Mouse (Mus musculus): ENCODE results near the gene Polr2f. TPM values are rescaled to one million over a fixed set of nuclear protein-coding genes. Genes with fewer than 3 reads are reported as not detected.
A peak's percentile ranks its signal among the peaks of the same experiment; 100 is the strongest.

Gene Polr2f
- polyA plus RNA-seq, 1 experiment, result 134 TPM

DNA sequence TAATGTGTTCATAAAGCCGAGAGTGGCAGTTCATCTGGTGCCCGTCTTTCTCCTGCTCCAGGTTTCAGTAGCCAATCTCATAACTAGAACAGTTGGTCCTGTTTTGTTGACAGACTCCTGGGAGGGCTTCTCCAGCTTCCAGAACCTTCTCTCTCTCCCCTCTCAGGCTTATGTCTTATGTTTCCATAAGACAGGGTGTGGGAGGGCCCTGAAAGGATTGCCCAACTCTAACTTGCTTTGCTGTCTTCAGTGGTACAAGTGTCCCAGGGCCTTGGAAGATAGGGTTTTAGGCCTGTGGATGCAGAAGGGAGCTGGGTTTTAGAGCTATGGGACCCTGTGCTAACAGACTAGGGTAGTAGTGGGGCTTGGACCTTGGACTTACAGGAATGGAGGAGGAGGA is 30.3 kb upstream of the Polr2f start:
- H3K4me1 ChIP-seq (ENCODE audit: control insufficient read depth, insufficient read depth, low read length), result no peaks in the 10 kb centered on the region
- TF ChIP-seq CTCF (IDR thresholded peaks at IDR 0.05; ENCODE audit: extremely low read depth, insufficient read depth, low read length) (no peak), POLR2A (IDR thresholded peaks at IDR 0.05; ENCODE audit: extremely low read depth, insufficient read depth, low read length) (no peak)
- no peak overlapping the region for H3K27ac ChIP-seq (ENCODE audit: insufficient read depth, low read length)
- H3K4me3 ChIP-seq (ENCODE audit: insufficient read depth, low read length), result peak overlapping the region; percentile 81; the same call in 1 of the 2 replicates

DNA sequence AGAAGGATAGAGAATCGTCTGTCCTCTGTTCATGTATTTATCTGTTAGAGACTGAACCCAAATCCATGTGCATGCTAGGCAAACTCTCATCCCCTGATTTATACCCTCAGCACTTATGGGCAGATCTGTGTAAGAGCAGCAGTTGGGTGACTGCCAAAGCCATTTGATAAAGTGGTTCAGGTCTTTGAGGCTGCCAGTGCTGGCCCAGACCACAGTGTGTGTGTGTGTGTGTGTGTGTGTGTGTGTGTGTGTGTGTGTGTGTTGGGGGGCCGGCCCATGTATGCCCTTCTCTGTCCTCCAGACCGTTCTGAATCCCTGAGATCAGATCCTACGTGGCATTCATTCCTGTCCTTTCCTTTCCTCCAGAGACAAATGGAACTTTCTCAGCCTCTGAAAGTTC is 29.0 kb upstream of the Polr2f start:
- H3K27ac ChIP-seq (ENCODE audit: insufficient read depth, low read length), result no peak overlapping the region
- no peaks in the 10 kb centered on the region for H3K4me1 ChIP-seq (ENCODE audit: control insufficient read depth, insufficient read depth, low read length)
- no peak overlapping the region for H3K4me3 ChIP-seq (ENCODE audit: insufficient read depth, low read length)
- TF ChIP-seq POLR2A (IDR thresholded peaks at IDR 0.05; ENCODE audit: extremely low read depth, insufficient read depth, low read length) (no peak), CTCF (IDR thresholded peaks at IDR 0.05; ENCODE audit: extremely low read depth, insufficient read depth, low read length) (no peak)

DNA sequence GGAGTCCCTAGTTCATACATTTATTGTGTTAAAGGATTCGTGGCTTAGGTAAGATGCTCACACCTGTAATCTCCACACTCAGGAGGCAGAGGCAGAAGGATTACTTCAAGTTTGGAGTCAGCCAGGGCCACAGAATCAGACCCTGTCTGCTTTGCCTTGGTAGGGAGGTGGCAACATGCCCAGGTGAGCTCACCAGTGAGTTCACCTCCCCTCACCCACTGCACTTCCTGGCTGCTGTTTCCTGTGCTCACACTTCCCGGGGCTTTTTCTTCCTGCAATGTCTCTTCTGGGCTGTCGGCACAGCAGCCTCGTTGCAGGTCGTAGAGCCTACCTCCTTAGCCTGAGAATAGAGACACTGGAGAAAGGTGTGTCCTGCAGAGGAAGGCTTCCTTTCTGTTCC is 25.5 kb upstream of the Polr2f start:
- Histone ChIP-seq H3K4me1 (ENCODE audit: control insufficient read depth, insufficient read depth, low read length) (no peaks in the 10 kb centered on the region), H3K4me3 (ENCODE audit: insufficient read depth, low read length) (no peak overlapping the region), H3K27ac (ENCODE audit: insufficient read depth, low read length) (no peak overlapping the region)
- TF ChIP-seq CTCF (IDR thresholded peaks at IDR 0.05; ENCODE audit: extremely low read depth, insufficient read depth, low read length) (no peak), POLR2A (IDR thresholded peaks at IDR 0.05; ENCODE audit: extremely low read depth, insufficient read depth, low read length) (no peak)

DNA sequence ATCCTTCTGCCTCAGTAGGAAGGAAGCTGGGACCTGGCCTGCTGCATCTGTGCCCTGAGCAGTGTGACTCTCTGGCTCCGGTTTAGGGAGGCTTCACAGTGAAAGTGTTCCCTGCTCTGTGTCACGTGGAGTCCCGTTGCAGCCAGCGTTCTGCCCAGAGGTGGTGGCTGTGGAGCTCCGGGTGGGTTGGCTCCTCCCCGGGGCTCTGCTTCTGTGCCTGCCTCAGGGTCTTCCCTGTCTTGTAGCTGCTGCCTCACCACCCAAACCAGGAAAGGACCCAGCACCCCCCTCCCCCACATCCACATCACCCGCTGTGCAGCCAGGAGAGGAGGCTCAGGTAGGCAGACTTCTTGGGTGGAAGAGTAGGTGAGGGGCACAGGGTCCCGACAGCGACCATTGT is 21.3 kb upstream of the Polr2f start:
- H3K4me3 ChIP-seq (ENCODE audit: insufficient read depth, low read length), result no peak overlapping the region
- TF ChIP-seq CTCF (IDR thresholded peaks at IDR 0.05; ENCODE audit: extremely low read depth, insufficient read depth, low read length) (no peak), POLR2A (IDR thresholded peaks at IDR 0.05; ENCODE audit: extremely low read depth, insufficient read depth, low read length) (no peak)

DNA sequence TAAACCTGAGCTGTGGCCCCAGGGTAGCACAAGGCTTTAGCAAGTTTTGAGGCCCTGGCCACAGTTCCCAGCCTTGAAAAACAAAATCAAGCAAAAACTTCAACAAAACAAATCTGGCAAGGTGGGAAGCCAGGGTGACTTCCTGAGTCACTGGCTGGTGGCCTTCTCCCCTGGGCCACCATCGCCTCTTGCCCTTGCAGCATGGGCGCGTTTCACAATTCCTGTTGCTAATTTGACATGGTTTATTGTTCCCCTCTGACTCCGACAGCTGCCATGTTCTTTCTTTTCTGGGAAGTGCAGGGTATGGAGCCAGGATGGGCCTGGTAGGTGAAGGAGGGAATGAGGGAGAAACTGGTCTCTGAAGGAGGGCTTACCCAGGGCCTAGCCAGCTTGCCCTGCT is 18.7 kb upstream of the Polr2f start:
- TF ChIP-seq POLR2A (IDR thresholded peaks at IDR 0.05; ENCODE audit: extremely low read depth, insufficient read depth, low read length), result no peak
- TF ChIP-seq CTCF (IDR thresholded peaks at IDR 0.05; ENCODE audit: extremely low read depth, insufficient read depth, low read length), result no peak
- H3K4me3 ChIP-seq (ENCODE audit: insufficient read depth, low read length), result no peak overlapping the region
- H3K27ac ChIP-seq (ENCODE audit: insufficient read depth, low read length), result no peak overlapping the region
- no peaks in the 10 kb centered on the region for H3K4me1 ChIP-seq (ENCODE audit: control insufficient read depth, insufficient read depth, low read length)

More for the DNA sequence above, 21.3 kb upstream of the Polr2f start:
- Histone ChIP-seq H3K4me1 (ENCODE audit: control insufficient read depth, insufficient read depth, low read length) (no peaks in the 10 kb centered on the region), H3K27ac (ENCODE audit: insufficient read depth, low read length) (no peak overlapping the region)

DNA sequence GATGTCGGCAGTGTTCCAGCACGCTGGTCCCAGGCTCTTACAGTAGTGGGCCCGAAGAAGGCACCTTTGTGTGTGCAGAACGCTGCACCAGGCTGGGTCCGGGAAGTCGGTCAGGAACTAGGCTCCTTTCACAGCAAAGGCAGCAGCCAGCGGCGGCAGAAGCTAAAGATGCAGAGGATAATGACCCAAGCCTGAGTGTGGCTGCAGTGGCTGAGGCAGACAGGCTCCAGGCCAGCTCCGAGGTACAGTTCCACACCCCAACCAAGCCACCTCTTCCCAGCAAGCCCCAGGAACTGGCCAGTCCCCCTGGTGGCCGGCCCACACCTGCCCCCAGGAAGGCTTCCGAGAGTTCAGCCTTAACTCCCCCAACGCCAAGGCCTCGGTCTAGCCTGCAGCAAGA is 18.3 kb upstream of the Polr2f start:
- no peak overlapping the region for H3K27ac ChIP-seq (ENCODE audit: insufficient read depth, low read length)
- TF ChIP-seq CTCF (IDR thresholded peaks at IDR 0.05; ENCODE audit: extremely low read depth, insufficient read depth, low read length), result no peak
- no peak for TF ChIP-seq POLR2A (IDR thresholded peaks at IDR 0.05; ENCODE audit: extremely low read depth, insufficient read depth, low read length)
- no peak overlapping the region for H3K4me3 ChIP-seq (ENCODE audit: insufficient read depth, low read length)

DNA sequence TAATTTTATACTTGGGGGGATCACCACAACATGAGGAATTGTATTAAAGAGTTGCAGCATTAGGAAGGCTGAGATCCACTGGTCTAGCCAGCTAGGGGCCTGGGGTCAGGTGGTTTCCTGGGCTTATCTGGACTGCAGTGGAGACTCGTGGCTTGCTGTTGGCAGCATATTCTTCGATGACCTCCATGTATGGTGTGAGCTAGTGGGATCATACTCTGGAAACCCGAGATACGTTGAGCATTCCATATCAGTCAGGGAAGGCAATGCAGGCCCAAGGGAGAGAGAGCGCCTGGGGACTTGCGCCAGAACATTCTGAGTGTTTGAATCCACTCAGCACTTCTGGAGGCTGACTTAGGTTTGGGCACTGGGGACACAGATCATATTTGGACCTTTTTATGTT is 17.1 kb upstream of the Polr2f start:
- TF ChIP-seq POLR2A (IDR thresholded peaks at IDR 0.05; ENCODE audit: extremely low read depth, insufficient read depth, low read length), result no peak
- TF ChIP-seq CTCF (IDR thresholded peaks at IDR 0.05; ENCODE audit: extremely low read depth, insufficient read depth, low read length), result no peak
- Histone ChIP-seq H3K4me1 (ENCODE audit: control insufficient read depth, insufficient read depth, low read length) (no peaks in the 10 kb centered on the region), H3K4me3 (ENCODE audit: insufficient read depth, low read length) (no peak overlapping the region), H3K27ac (ENCODE audit: insufficient read depth, low read length) (no peak overlapping the region)

More for the DNA sequence above, 18.3 kb upstream of the Polr2f start:
- no peaks in the 10 kb centered on the region for H3K4me1 ChIP-seq (ENCODE audit: control insufficient read depth, insufficient read depth, low read length)

DNA sequence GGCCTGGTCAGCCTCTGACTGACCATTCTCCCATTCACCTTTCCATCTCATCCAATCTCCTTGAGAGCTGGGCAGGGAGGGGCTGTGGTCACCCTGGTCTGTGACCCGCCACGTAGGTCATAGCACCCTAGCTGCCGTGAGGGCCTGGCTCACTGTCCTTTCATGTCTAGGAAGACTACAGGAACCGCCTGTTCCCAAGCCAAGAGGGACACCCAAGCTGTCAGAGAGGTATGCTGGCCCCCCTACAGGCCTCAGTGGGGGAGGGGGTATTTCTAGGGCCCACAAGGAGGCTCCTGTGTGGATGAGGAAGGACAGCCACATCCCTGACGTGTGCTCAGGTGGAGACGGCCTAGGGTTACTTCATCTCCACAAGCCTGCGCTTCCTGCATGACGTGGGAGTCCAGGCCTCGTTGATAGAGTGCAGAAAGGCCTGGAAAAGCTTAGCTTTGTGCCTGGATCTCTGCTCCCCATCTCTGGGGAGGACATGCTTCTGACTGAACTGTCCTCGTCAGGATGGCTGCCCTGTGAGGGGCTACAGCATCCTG is 16.4 kb upstream of the Polr2f start:
- no peaks in the 10 kb centered on the region for H3K4me1 ChIP-seq (ENCODE audit: control insufficient read depth, insufficient read depth, low read length)
- H3K4me3 ChIP-seq (ENCODE audit: insufficient read depth, low read length), result no peak overlapping the region
- no peak overlapping the region for H3K27ac ChIP-seq (ENCODE audit: insufficient read depth, low read length)
- TF ChIP-seq POLR2A (IDR thresholded peaks at IDR 0.05; ENCODE audit: extremely low read depth, insufficient read depth, low read length) (no peak), CTCF (IDR thresholded peaks at IDR 0.05; ENCODE audit: extremely low read depth, insufficient read depth, low read length) (no peak)

DNA sequence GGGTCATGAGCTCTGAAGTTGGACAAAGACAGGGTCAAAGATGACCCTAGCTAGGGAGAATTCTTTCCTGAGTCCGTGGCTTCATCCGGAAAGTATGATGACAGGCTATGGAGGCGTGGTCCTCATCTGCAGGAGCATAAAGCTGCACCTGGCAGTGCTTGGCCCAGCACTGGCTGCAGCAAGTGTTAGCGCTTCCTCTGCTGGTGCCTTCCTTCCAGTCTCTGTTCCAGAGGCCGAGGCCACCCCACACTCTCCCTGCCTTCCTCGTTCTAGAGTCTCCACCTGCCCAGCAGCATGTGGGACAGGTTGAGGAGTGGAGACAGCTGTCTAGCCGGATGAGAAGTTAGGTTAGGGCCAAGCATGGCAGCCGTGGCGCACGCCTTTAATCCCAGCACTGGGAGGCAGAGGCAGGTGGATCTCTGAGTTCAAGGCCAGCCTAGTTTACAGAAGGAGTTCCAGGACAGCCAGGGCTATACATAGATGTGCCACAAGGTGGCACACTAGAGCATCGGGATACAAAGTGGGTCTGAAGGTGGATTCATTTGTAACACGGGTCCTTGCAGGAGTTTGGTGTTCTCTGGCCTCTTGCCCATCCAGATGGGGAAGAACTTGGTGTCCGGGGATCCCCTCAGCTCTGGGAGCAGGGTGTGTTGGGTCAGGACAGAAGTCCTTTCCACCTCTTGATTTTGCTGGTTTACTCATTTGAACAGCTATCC is 14.4 kb upstream of the Polr2f start:
- no peak overlapping the region for H3K27ac ChIP-seq (ENCODE audit: insufficient read depth, low read length)
- no peak for TF ChIP-seq POLR2A (IDR thresholded peaks at IDR 0.05; ENCODE audit: extremely low read depth, insufficient read depth, low read length)
- peak; percentile 69 for TF ChIP-seq CTCF (IDR thresholded peaks at IDR 0.05; ENCODE audit: extremely low read depth, insufficient read depth, low read length)
- no peaks in the 10 kb centered on the region for H3K4me1 ChIP-seq (ENCODE audit: control insufficient read depth, insufficient read depth, low read length)
- H3K4me3 ChIP-seq (ENCODE audit: insufficient read depth, low read length), result no peak overlapping the region

DNA sequence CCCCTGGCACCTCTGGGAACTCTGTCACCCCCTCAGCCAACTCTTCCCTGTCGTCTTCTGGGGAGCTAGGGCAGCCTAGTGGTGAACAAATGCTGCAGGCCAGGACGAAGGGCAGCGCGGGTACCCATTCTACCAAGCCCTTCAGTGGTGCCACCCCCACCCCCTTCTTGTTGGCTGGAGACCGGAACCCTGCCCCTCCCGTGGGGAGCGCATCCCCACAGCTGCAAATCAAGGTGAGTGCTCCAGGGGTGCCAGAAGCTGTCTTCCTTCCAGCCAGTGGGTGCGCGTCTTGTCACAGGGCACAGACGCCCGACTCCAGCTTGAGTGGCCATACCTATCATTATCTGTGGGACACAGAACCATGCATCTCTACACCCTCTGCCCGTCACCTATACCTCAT is 13.7 kb upstream of the Polr2f start:
- Histone ChIP-seq H3K4me3 (ENCODE audit: insufficient read depth, low read length) (no peak overlapping the region), H3K27ac (ENCODE audit: insufficient read depth, low read length) (no peak overlapping the region), H3K4me1 (ENCODE audit: control insufficient read depth, insufficient read depth, low read length) (no peaks in the 10 kb centered on the region)
- TF ChIP-seq POLR2A (IDR thresholded peaks at IDR 0.05; ENCODE audit: extremely low read depth, insufficient read depth, low read length) (no peak), CTCF (IDR thresholded peaks at IDR 0.05; ENCODE audit: extremely low read depth, insufficient read depth, low read length) (no peak)

All from cortical plate, adult 2 months (tissue).